Mouse (Mus musculus) ES-Bruce4 (cell line): ENCODE data around the gene Olfr1061.
"Not testable (repeated sequence)": the region's sequence is repeated elsewhere in the genome, so short reads cannot be mapped to it uniquely, and the experiment has no call there.

ENCODE experiments used
- CTCF ChIP-seq: IDR thresholded peaks from one replicate; pipeline ENCODE4 v1.8.1; 2011; ENCODE audit warnings: low read depth, low read length
- EP300 ChIP-seq: IDR thresholded peaks from 2 replicates; pipeline ENCODE4 v1.6.1; 2011; ENCODE audit warnings: low read depth, low read length; ENCODE audit not compliant: insufficient read depth
- POLR2A ChIP-seq: IDR thresholded peaks from one replicate; pipeline ENCODE4 v1.8.1; 2011; ENCODE audit warnings: low read length; ENCODE audit not compliant: insufficient read depth

GRCm38 (mm10) chr2:86426649-86427048 lies 12.8 kb upstream of the Olfr1061 start, which contains the start of gene Olfr1062:
- not testable (repeated sequence) for TF ChIP-seq CTCF, POLR2A, EP300
